Mouse (Mus musculus) lung, adult 2 months (tissue): ENCODE measurements around the gene Eif4e.

Source experiments
- CTCF ChIP-seq: fragments of 200-500 bp; IDR thresholded peaks from 2 replicates; pipeline ENCODE4 v1.5.1; 2011; ENCODE audit warnings: mild to moderate bottlenecking, low read length, control low read depth; ENCODE audit not compliant: insufficient read depth
- POLR2A ChIP-seq: fragments of 200-500 bp; IDR thresholded peaks from 2 replicates; pipeline ENCODE4 v1.6.1; 2011; ENCODE audit warnings: low read depth, mild to moderate bottlenecking, control low read depth, low read length, borderline replicate concordance; ENCODE audit errors: extremely low read depth

- TF ChIP-seq POLR2A (no peak), CTCF (no peak)
Observed at GRCm38 (mm10) chr3:138605132-138605531, 79.2 kb downstream of the Eif4e start.
